Mouse (Mus musculus): ENCODE results near the gene Htatip2.

- TF ChIP-seq CHD2 (IDR thresholded peaks at IDR 0.05; ENCODE audit: low read depth, low read length) (no peak), ZC3H11A (IDR thresholded peaks at IDR 0.05; ENCODE audit: borderline replicate concordance, low read depth, low read length) (no peak)
Measured at GRCm38 (mm10) chr7:49807093-49807682, 48.3 kb downstream of the Htatip2 start.

Measured in ES-E14 (cell line).